Mouse (Mus musculus): ENCODE measurements at regions not wholly inside any gene's neighbourhood (a gene's known extent, or its start where the extent isn't known, plus 50 kb on each side); places are given as distances from the start of the nearest gene placed in this dataset.

- no peak for ATAC-seq
- DNase-seq (ENCODE audit: low spot score), result no peak
- WGBS, result 24% methylated on average over 1 of the region's 1 CpGs
- TF ChIP-seq CTCF (IDR thresholded peaks at IDR 0.05; ENCODE audit: low read depth), result no peak
- Histone ChIP-seq H3K4me1 (ENCODE audit: insufficient read depth, low read length) (no peaks in the 10 kb centered on the region), H3K27me3 (ENCODE audit: insufficient read depth, low read length) (no peaks in the 10 kb centered on the region), H3K27ac (no peak overlapping the region), H3K4me3 (ENCODE audit: low read length) (no peak overlapping the region), H3K9me3 (ENCODE audit: low read length) (no peaks in the 10 kb centered on the region), H3K9ac (replicated peaks; ENCODE audit: low read length) (no peak overlapping the region), H3K4me2 (ENCODE audit: low read depth, low read length) (no peak overlapping the region), H3K36me3 (ENCODE audit: insufficient read depth, low read length) (no peaks in the 10 kb centered on the region)
Measured at GRCm38 (mm10) chr1:100878065-100878464, 1105.5 kb downstream of the Cntnap5b start.

GRCm38 (mm10) chr1:100887336-100887735 is 1114.8 kb downstream of the Cntnap5b start:
- Histone ChIP-seq H3K4me2 (ENCODE audit: low read depth, low read length) (no peak overlapping the region), H3K9me3 (ENCODE audit: low read length) (no peaks in the 10 kb centered on the region), H3K27ac (no peak overlapping the region), H3K4me1 (ENCODE audit: insufficient read depth, low read length) (no peaks in the 10 kb centered on the region), H3K27me3 (ENCODE audit: insufficient read depth, low read length) (no peaks in the 10 kb centered on the region), H3K9ac (replicated peaks; ENCODE audit: low read length) (no peak overlapping the region), H3K4me3 (ENCODE audit: low read length) (no peak overlapping the region), H3K36me3 (ENCODE audit: insufficient read depth, low read length) (no peaks in the 10 kb centered on the region)
- peak; percentile 33 for TF ChIP-seq CTCF (IDR thresholded peaks at IDR 0.05; ENCODE audit: low read depth)
- no peak for DNase-seq (ENCODE audit: low spot score)
- no peak for ATAC-seq
- 62% methylated on average over 1 of the region's 2 CpGs for WGBS

GRCm38 (mm10) chr1:100888337-100888736 is 1115.8 kb downstream of the Cntnap5b start:
- Histone ChIP-seq H3K4me3 (ENCODE audit: low read length) (no peak overlapping the region), H3K27ac (no peak overlapping the region), H3K27me3 (ENCODE audit: insufficient read depth, low read length) (no peaks in the 10 kb centered on the region), H3K4me2 (ENCODE audit: low read depth, low read length) (no peak overlapping the region), H3K4me1 (ENCODE audit: insufficient read depth, low read length) (no peaks in the 10 kb centered on the region), H3K9ac (replicated peaks; ENCODE audit: low read length) (no peak overlapping the region), H3K36me3 (ENCODE audit: insufficient read depth, low read length) (no peaks in the 10 kb centered on the region), H3K9me3 (ENCODE audit: low read length) (no peaks in the 10 kb centered on the region)
- WGBS, result 88% methylated on average over 1 of the region's 1 CpGs
- DNase-seq (ENCODE audit: low spot score) (no peak), ATAC-seq (no peak)
- no peak for TF ChIP-seq CTCF (IDR thresholded peaks at IDR 0.05; ENCODE audit: low read depth)

GRCm38 (mm10) chr1:100922833-100923232 is 1150.3 kb downstream of the Cntnap5b start:
- Histone ChIP-seq H3K27ac (no peak overlapping the region), H3K4me3 (ENCODE audit: low read length) (no peak overlapping the region), H3K27me3 (ENCODE audit: insufficient read depth, low read length) (no peaks in the 10 kb centered on the region), H3K4me2 (ENCODE audit: low read depth, low read length) (no peak overlapping the region), H3K9me3 (ENCODE audit: low read length) (no peaks in the 10 kb centered on the region), H3K36me3 (ENCODE audit: insufficient read depth, low read length) (no peaks in the 10 kb centered on the region), H3K4me1 (ENCODE audit: insufficient read depth, low read length) (no peaks in the 10 kb centered on the region), H3K9ac (replicated peaks; ENCODE audit: low read length) (no peak overlapping the region)
- no peak for TF ChIP-seq CTCF (IDR thresholded peaks at IDR 0.05; ENCODE audit: low read depth)
- ATAC-seq (no peak), DNase-seq (ENCODE audit: low spot score) (no peak)

GRCm38 (mm10) chr1:100928171-100928771 is 1155.7 kb downstream of the Cntnap5b start:
- DNase-seq (ENCODE audit: low spot score) (no peak), ATAC-seq (no peak)
- Histone ChIP-seq H3K4me2 (ENCODE audit: low read depth, low read length) (no peak overlapping the region), H3K9ac (replicated peaks; ENCODE audit: low read length) (no peak overlapping the region), H3K27ac (no peak overlapping the region), H3K9me3 (ENCODE audit: low read length) (no peaks in the 10 kb centered on the region), H3K27me3 (ENCODE audit: insufficient read depth, low read length) (no peaks in the 10 kb centered on the region), H3K4me1 (ENCODE audit: insufficient read depth, low read length) (no peaks in the 10 kb centered on the region), H3K4me3 (ENCODE audit: low read length) (no peak overlapping the region), H3K36me3 (ENCODE audit: insufficient read depth, low read length) (no peaks in the 10 kb centered on the region)
- 36% methylated on average over 1 of the region's 1 CpGs for WGBS
- no peak for TF ChIP-seq CTCF (IDR thresholded peaks at IDR 0.05; ENCODE audit: low read depth)

- Histone ChIP-seq H3K4me3 (ENCODE audit: low read length) (no peak overlapping the region), H3K36me3 (ENCODE audit: insufficient read depth, low read length) (no peaks in the 10 kb centered on the region), H3K4me2 (ENCODE audit: low read depth, low read length) (no peak overlapping the region), H3K9ac (replicated peaks; ENCODE audit: low read length) (no peak overlapping the region), H3K27me3 (ENCODE audit: insufficient read depth, low read length) (no peaks in the 10 kb centered on the region), H3K9me3 (ENCODE audit: low read length) (no peaks in the 10 kb centered on the region), H3K27ac (no peak overlapping the region), H3K4me1 (ENCODE audit: insufficient read depth, low read length) (no peaks in the 10 kb centered on the region)
- TF ChIP-seq CTCF (IDR thresholded peaks at IDR 0.05; ENCODE audit: low read depth), result no peak
- DNase-seq (ENCODE audit: low spot score), result no peak
- no peak for ATAC-seq
Measured at GRCm38 (mm10) chr1:100967254-100967653, 1194.7 kb downstream of the Cntnap5b start.

- Histone ChIP-seq H3K27me3 (ENCODE audit: insufficient read depth, low read length) (no peaks in the 10 kb centered on the region), H3K4me3 (ENCODE audit: low read length) (no peak overlapping the region), H3K9me3 (ENCODE audit: low read length) (no peaks in the 10 kb centered on the region), H3K27ac (no peak overlapping the region), H3K36me3 (ENCODE audit: insufficient read depth, low read length) (no peaks in the 10 kb centered on the region), H3K4me2 (ENCODE audit: low read depth, low read length) (no peak overlapping the region), H3K9ac (replicated peaks; ENCODE audit: low read length) (no peak overlapping the region), H3K4me1 (ENCODE audit: insufficient read depth, low read length) (no peaks in the 10 kb centered on the region)
- TF ChIP-seq CTCF (IDR thresholded peaks at IDR 0.05; ENCODE audit: low read depth), result no peak
- 77% methylated on average over 1 of the region's 1 CpGs for WGBS
- DNase-seq (ENCODE audit: low spot score) (no peak), ATAC-seq (no peak)
Measured at GRCm38 (mm10) chr1:100971361-100971760, 1198.8 kb downstream of the Cntnap5b start.

Data from hindbrain, postnatal 0 days (tissue).